Mouse (Mus musculus) natural killer cell, adult 2 months (primary cell): ENCODE data around the gene Olfr8.
"Not testable (repeated sequence)": the region's sequence is repeated elsewhere in the genome, so short reads cannot be mapped to it uniquely, and the experiment has no call there.

Experiments used
- DNase-seq, 2 experiments: peaks; one replicate each; pipeline ENCODE4 v3.0.0; 2022; ENCODE audit warnings: low spot score in 2 of 2

Olfr8 gene

GRCm38 (mm10) chr10:78950336-78950735, at the start of gene Olfr8:
Gene Olfr8, plus strand, starts transcription at chr10:78950636.
- not testable (repeated sequence) for DNase-seq

GRCm38 (mm10) chr10:78912871-78913270, 37.6 kb upstream of the Olfr8 start, which contains the start of gene Olfr1354:
Gene Olfr1354, plus strand, starts transcription at chr10:78913171.
- DNase-seq: not testable (repeated sequence)

- not testable (repeated sequence) for DNase-seq
Measured at GRCm38 (mm10) chr10:78963009-78963408, 12.6 kb downstream of the Olfr8 start, which contains the start of gene Olfr1353. Gene Olfr1353, plus strand, starts transcription at chr10:78963309.

- no peak for DNase-seq
Measured at GRCm38 (mm10) chr10:78980750-78981149, 30.3 kb downstream of the Olfr8 start, which contains the start of gene Olfr1352. Gene Olfr1352, plus strand, starts transcription at chr10:78981050.
